Mouse (Mus musculus): ENCODE results near the gene Hoxd4. TPM values are rescaled to one million over a fixed set of nuclear protein-coding genes. Genes with fewer than 3 reads are reported as not detected.
A peak's percentile ranks its signal among the peaks of the same experiment; 100 is the strongest.

The Hoxd4 gene
- polyA plus RNA-seq, 1 experiment from 2014 or later, result 11.2 TPM

GRCm38 (mm10) chr2:74713239-74714150 is 1.8 kb downstream of the Hoxd4 start:
- peak overlapping the region; percentile 93 for H3K27ac ChIP-seq (ENCODE audit: low read depth, low read length)
- H3K4me1 ChIP-seq (ENCODE audit: control insufficient read depth, insufficient read depth, low read length), result peaks cover 29% of the 10 kb centered on the region
- H3K9ac ChIP-seq (ENCODE audit: low read length), result peak overlapping the region; percentile 100
- ATAC-seq (ENCODE audit: insufficient read depth, low FRiP score, low TSS enrichment) (no peak), DNase-seq (ENCODE audit: low spot score) (peak; percentile 46)
- WGBS, result 3% methylated on average over 19 of the region's 19 CpGs
- no peaks in the 10 kb centered on the region for H3K36me3 ChIP-seq (ENCODE audit: control insufficient read depth, insufficient read depth, low read length)
- H3K4me2 ChIP-seq (ENCODE audit: low read depth), result peak overlapping the region; percentile 75
- H3K9me3 ChIP-seq (ENCODE audit: control insufficient read depth, low read length), result no peaks in the 10 kb centered on the region
- peak overlapping the region; percentile 98 for H3K4me3 ChIP-seq (ENCODE audit: low read depth, low read length)
- peaks cover 4% of the 10 kb centered on the region; the same call in 1 of the 2 replicates for H3K27me3 ChIP-seq (ENCODE audit: control insufficient read depth, insufficient read depth, low read length)

GRCm38 (mm10) chr2:74714156-74714789 is 2.5 kb downstream of the Hoxd4 start:
- Histone ChIP-seq H3K9ac (ENCODE audit: low read length) (peak overlapping the region; percentile 100), H3K27me3 (ENCODE audit: control insufficient read depth, insufficient read depth, low read length) (no peaks in the 10 kb centered on the region), H3K4me2 (ENCODE audit: low read depth) (peak overlapping the region; percentile 75), H3K4me1 (ENCODE audit: control insufficient read depth, insufficient read depth, low read length) (peaks cover 28% of the 10 kb centered on the region), H3K27ac (ENCODE audit: low read depth, low read length) (peak overlapping the region; percentile 93), H3K36me3 (ENCODE audit: control insufficient read depth, insufficient read depth, low read length) (no peaks in the 10 kb centered on the region), H3K4me3 (ENCODE audit: low read depth, low read length) (peak overlapping the region; percentile 98), H3K9me3 (ENCODE audit: control insufficient read depth, low read length) (no peaks in the 10 kb centered on the region)
- 2% methylated on average over 18 of the region's 18 CpGs for WGBS
- no peak for ATAC-seq (ENCODE audit: insufficient read depth, low FRiP score, low TSS enrichment)
- peak; percentile 66 for DNase-seq (ENCODE audit: low spot score)

DNA sequence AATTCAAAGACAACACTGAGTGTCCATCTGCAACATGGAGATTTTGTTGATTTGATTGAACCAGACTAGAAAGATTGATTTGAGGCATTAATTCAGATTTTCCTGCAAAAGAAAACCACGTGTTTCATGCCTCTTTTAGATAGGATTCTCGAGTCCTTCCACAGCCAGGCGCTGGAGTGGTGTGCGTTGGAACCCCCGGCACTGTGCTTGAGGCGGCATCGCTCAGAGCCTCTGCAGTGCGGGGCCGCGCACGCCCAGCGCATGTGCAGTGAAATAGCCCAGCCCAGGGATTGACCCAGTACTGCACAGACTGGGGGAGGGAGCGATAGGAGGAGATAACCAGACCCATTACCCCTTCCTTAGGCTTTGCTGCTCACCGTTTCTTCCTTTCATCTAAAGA is 3.2 kb downstream of the Hoxd4 start:
- H3K4me2 ChIP-seq (ENCODE audit: low read depth), result peak overlapping the region; percentile 75
- ATAC-seq (ENCODE audit: insufficient read depth, low FRiP score, low TSS enrichment) (peak; percentile 73), DNase-seq (ENCODE audit: low spot score) (peak; percentile 80)
- peak overlapping the region; percentile 93 for H3K27ac ChIP-seq (ENCODE audit: low read depth, low read length)
- WGBS, result under 1% methylated on average over 14 of the region's 14 CpGs
- no peaks in the 10 kb centered on the region for H3K36me3 ChIP-seq (ENCODE audit: control insufficient read depth, insufficient read depth, low read length)
- peaks cover 31% of the 10 kb centered on the region for H3K4me1 ChIP-seq (ENCODE audit: control insufficient read depth, insufficient read depth, low read length)
- no peaks in the 10 kb centered on the region for H3K27me3 ChIP-seq (ENCODE audit: control insufficient read depth, insufficient read depth, low read length)
- no peaks in the 10 kb centered on the region for H3K9me3 ChIP-seq (ENCODE audit: control insufficient read depth, low read length)
- peak overlapping the region; percentile 100 for H3K9ac ChIP-seq (ENCODE audit: low read length)
- peak overlapping the region; percentile 98 for H3K4me3 ChIP-seq (ENCODE audit: low read depth, low read length)

- 2% methylated on average over 26 of the region's 26 CpGs for WGBS
- no peaks in the 10 kb centered on the region for H3K9me3 ChIP-seq (ENCODE audit: control insufficient read depth, low read length)
- ATAC-seq (ENCODE audit: insufficient read depth, low FRiP score, low TSS enrichment) (peak; percentile 58; the same call in 1 of the 2 replicates), DNase-seq (ENCODE audit: low spot score) (peak; percentile 95)
- H3K9ac ChIP-seq (ENCODE audit: low read length), result peak overlapping the region; percentile 100
- peak overlapping the region; percentile 93 for H3K27ac ChIP-seq (ENCODE audit: low read depth, low read length)
- peaks cover 32% of the 10 kb centered on the region for H3K4me1 ChIP-seq (ENCODE audit: control insufficient read depth, insufficient read depth, low read length)
- no peaks in the 10 kb centered on the region for H3K27me3 ChIP-seq (ENCODE audit: control insufficient read depth, insufficient read depth, low read length)
- no peaks in the 10 kb centered on the region for H3K36me3 ChIP-seq (ENCODE audit: control insufficient read depth, insufficient read depth, low read length)
- H3K4me2 ChIP-seq (ENCODE audit: low read depth), result peak overlapping the region; percentile 75
- peak overlapping the region; percentile 98 for H3K4me3 ChIP-seq (ENCODE audit: low read depth, low read length)
These were observed 3.9 kb downstream of the Hoxd4 start for GRCm38 (mm10) chr2:74715504-74716241.

GRCm38 (mm10) chr2:74720384-74720783 is 8.7 kb downstream of the Hoxd4 start:
- H3K36me3 ChIP-seq (ENCODE audit: control insufficient read depth, insufficient read depth, low read length), result no peaks in the 10 kb centered on the region
- no peaks in the 10 kb centered on the region for H3K27me3 ChIP-seq (ENCODE audit: control insufficient read depth, insufficient read depth, low read length)
- H3K9ac ChIP-seq (ENCODE audit: low read length), result peak overlapping the region; percentile 95
- no peak for ATAC-seq (ENCODE audit: insufficient read depth, low FRiP score, low TSS enrichment)
- 2% methylated on average over 2 of the region's 2 CpGs for whole genome bisulfite sequencing
- H3K4me2 ChIP-seq (ENCODE audit: low read depth), result peak overlapping the region; percentile 89
- peak overlapping the region; percentile 66 for H3K4me3 ChIP-seq (ENCODE audit: low read depth, low read length)
- no peaks in the 10 kb centered on the region for H3K9me3 ChIP-seq (ENCODE audit: control insufficient read depth, low read length)
- H3K4me1 ChIP-seq (ENCODE audit: control insufficient read depth, insufficient read depth, low read length), result peaks cover 57% of the 10 kb centered on the region
- H3K27ac ChIP-seq (ENCODE audit: low read depth, low read length), result peak overlapping the region; percentile 81
- DNase-seq (ENCODE audit: low spot score), result no peak

DNA sequence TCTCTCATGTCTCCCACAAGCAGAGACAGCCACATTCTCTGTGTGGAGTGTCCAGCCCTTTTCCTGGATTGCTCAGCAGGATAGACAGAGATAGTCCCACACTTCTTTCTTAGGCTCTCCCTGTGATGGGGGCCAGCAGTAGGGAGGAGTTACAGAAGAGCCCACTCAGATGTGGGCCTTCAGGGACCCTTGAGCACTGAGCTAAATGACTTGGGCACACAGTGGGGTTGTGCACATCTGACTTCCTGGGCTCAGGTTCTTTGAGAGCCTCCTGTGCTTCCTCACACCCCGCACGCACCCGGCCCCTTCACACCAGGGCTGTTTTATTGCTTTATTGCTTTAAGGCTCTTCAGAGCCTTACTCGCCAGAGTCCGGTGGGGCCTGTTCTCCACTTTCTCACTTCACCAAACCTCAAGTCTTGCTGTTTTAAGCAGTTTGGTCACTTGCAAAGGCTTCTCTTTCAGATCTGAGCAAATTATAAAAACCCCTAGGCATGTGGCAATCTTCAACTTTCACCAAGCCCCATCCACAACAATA is 9.3 kb downstream of the Hoxd4 start:
- peak; percentile 57 for ATAC-seq (ENCODE audit: insufficient read depth, low FRiP score, low TSS enrichment)
- Histone ChIP-seq H3K27me3 (ENCODE audit: control insufficient read depth, insufficient read depth, low read length) (no peaks in the 10 kb centered on the region), H3K36me3 (ENCODE audit: control insufficient read depth, insufficient read depth, low read length) (no peaks in the 10 kb centered on the region), H3K9me3 (ENCODE audit: control insufficient read depth, low read length) (no peaks in the 10 kb centered on the region), H3K4me3 (ENCODE audit: low read depth, low read length) (peak overlapping the region; percentile 66), H3K4me1 (ENCODE audit: control insufficient read depth, insufficient read depth, low read length) (peaks cover 60% of the 10 kb centered on the region), H3K9ac (ENCODE audit: low read length) (peak overlapping the region; percentile 95), H3K27ac (ENCODE audit: low read depth, low read length) (peak overlapping the region; percentile 81), H3K4me2 (ENCODE audit: low read depth) (peak overlapping the region; percentile 89)
- peak; percentile 52 for DNase-seq (ENCODE audit: low spot score)
- WGBS, result 3% methylated on average over 5 of the region's 5 CpGs

- Histone ChIP-seq H3K27ac (ENCODE audit: low read depth, low read length) (peak overlapping the region; percentile 99), H3K9me3 (ENCODE audit: control insufficient read depth, low read length) (no peaks in the 10 kb centered on the region), H3K4me3 (ENCODE audit: low read depth, low read length) (peak overlapping the region; percentile 66), H3K36me3 (ENCODE audit: control insufficient read depth, insufficient read depth, low read length) (no peaks in the 10 kb centered on the region), H3K27me3 (ENCODE audit: control insufficient read depth, insufficient read depth, low read length) (no peaks in the 10 kb centered on the region), H3K9ac (ENCODE audit: low read length) (peak overlapping the region; percentile 95), H3K4me2 (ENCODE audit: low read depth) (peak overlapping the region; percentile 89), H3K4me1 (ENCODE audit: control insufficient read depth, insufficient read depth, low read length) (peaks cover 58% of the 10 kb centered on the region)
- ATAC-seq (ENCODE audit: insufficient read depth, low FRiP score, low TSS enrichment), result peak; percentile 59
- DNase-seq (ENCODE audit: low spot score), result peak; percentile 61
- WGBS, result 2% methylated on average over 6 of the region's 6 CpGs
These were observed 10.2 kb downstream of the Hoxd4 start for GRCm38 (mm10) chr2:74721882-74722281.

- H3K27ac ChIP-seq (ENCODE audit: low read depth, low read length), result peak overlapping the region; percentile 99
- peak overlapping the region; percentile 89 for H3K4me2 ChIP-seq (ENCODE audit: low read depth)
- 4% methylated on average over 8 of the region's 8 CpGs for WGBS
- ATAC-seq (ENCODE audit: insufficient read depth, low FRiP score, low TSS enrichment), result no peak
- H3K4me3 ChIP-seq (ENCODE audit: low read depth, low read length), result peak overlapping the region; percentile 66
- peak overlapping the region; percentile 95 for H3K9ac ChIP-seq (ENCODE audit: low read length)
- H3K36me3 ChIP-seq (ENCODE audit: control insufficient read depth, insufficient read depth, low read length), result no peaks in the 10 kb centered on the region
- H3K27me3 ChIP-seq (ENCODE audit: control insufficient read depth, insufficient read depth, low read length), result no peaks in the 10 kb centered on the region
- peak; percentile 61 for DNase-seq (ENCODE audit: low spot score)
- H3K4me1 ChIP-seq (ENCODE audit: control insufficient read depth, insufficient read depth, low read length), result peaks cover 61% of the 10 kb centered on the region
- H3K9me3 ChIP-seq (ENCODE audit: control insufficient read depth, low read length), result no peaks in the 10 kb centered on the region
These were observed 11.2 kb downstream of the Hoxd4 start for GRCm38 (mm10) chr2:74722949-74723348.

All from neural tube, embryonic 11.5 days (tissue).